Mouse (Mus musculus): Measurements from ENCODE around the gene Trim14. TPM values are rescaled to one million over a fixed set of nuclear protein-coding genes. Genes with fewer than 3 reads are reported as not detected.
"Not testable (repeated sequence)": the region's sequence is repeated elsewhere in the genome, so short reads cannot be mapped to it uniquely, and the experiment has no call there.

Gene Trim14
- total and polyA plus RNA-seq, 2 experiments from 2014 or later: 1.2 to 1.5 TPM

DNA sequence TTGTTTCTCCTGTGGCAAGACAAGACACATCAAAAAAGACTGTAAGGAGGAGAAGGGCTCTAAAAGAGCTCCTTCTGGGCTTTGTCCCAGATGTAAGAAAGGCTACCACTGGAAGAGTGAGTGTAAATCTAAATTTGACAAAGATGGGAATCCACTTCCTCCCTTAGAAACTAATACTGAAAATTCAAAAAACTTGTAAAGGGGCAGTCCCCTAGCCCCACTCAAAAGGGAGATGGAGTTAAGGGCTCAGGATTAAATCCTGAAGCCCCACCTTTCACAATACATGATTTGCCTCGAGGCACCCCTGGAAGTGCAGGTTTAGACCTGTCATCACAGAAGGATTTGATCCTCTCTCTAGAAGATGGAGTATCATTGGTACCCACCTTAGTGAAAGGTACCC is 42.3 kb upstream of the Trim14 start:
- no peak overlapping the region for H3K27ac ChIP-seq
- H3K4me2 ChIP-seq (ENCODE audit: low read depth, low read length): no peak overlapping the region
- H3K9me3 ChIP-seq (ENCODE audit: low read length): no peaks in the 10 kb centered on the region
- WGBS: 80% methylated on average over 1 of the region's 1 CpGs
- H3K4me1 ChIP-seq (ENCODE audit: insufficient read depth, low read length): no peaks in the 10 kb centered on the region
- DNase-seq (ENCODE audit: low spot score): no peak
- H3K27me3 ChIP-seq (ENCODE audit: insufficient read depth, low read length): no peaks in the 10 kb centered on the region
- no peak overlapping the region for H3K4me3 ChIP-seq (ENCODE audit: low read length)
- ATAC-seq: no peak
- H3K36me3 ChIP-seq (ENCODE audit: insufficient read depth, low read length): no peaks in the 10 kb centered on the region
- H3K9ac ChIP-seq (replicated peaks; ENCODE audit: low read length): no peak overlapping the region
- no peak for TF ChIP-seq CTCF (IDR thresholded peaks at IDR 0.05; ENCODE audit: low read depth)

DNA sequence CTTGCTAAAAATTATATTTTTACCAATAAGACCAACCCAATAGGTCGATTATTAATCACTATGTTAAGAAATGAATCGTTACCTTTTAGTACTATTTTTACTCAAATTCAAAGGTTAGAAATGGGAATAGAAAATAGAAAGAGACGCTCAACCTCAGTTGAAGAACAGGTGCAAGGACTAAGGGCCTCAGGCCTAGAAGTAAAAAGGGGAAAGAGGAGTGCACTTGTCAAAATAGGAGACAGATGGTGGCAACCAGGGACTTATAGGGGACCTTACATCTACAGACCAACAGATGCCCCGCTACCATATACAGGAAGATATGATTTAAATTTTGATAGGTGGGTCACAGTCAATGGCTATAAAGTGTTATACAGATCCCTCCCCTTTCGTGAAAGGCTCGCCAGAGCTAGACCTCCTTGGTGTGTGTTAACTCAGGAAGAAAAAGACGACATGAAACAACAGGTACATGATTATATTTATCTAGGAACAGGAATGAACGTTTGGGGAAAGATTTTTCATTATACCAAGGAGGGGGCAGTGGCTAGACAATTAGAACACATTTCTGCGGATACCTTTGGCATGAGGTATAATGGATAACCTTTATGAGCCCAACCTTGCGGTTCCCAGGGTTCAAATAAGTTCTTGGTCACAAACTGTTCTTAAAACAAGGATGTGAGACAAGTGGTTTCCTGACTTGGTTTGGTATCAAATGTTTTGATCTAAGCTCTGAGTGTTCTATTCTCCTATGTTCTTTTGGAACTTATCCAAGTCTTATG is 39.8 kb upstream of the Trim14 start:
- H3K4me3 ChIP-seq (ENCODE audit: low read length); H3K4me2 ChIP-seq (ENCODE audit: low read depth, low read length); DNase-seq (ENCODE audit: low spot score); ATAC-seq; H3K4me1 ChIP-seq (ENCODE audit: insufficient read depth, low read length); H3K9ac ChIP-seq (replicated peaks; ENCODE audit: low read length); H3K27me3 ChIP-seq (ENCODE audit: insufficient read depth, low read length); H3K9me3 ChIP-seq (ENCODE audit: low read length); H3K36me3 ChIP-seq (ENCODE audit: insufficient read depth, low read length); H3K27ac ChIP-seq: not testable (repeated sequence)
- WGBS: 88% methylated on average over 6 of the region's 10 CpGs

DNA sequence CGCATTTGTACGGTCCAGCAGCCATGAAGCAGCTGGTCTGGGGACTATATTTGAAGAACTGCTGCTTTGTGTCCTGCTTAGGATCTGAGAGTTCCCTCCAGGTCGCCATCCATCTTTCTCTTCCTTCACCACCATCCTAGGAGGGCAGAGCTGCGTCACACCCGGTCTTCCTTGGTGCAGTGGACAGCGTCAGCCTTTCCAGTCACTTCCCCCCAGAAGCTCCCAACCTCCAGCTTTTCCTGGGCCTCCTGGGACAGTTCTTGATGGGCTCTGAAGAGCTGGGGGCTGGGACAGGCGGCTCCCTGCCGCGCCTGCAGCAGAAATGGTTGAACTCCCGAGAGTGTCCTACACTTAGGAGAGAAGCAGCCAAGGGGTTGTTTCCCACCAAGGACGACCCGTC is 38.9 kb upstream of the Trim14 start:
- no peak overlapping the region for H3K9ac ChIP-seq (replicated peaks; ENCODE audit: low read length)
- no peaks in the 10 kb centered on the region for H3K27me3 ChIP-seq (ENCODE audit: insufficient read depth, low read length)
- no peak for DNase-seq (ENCODE audit: low spot score)
- ATAC-seq: peak; percentile 15; the same call in 1 of the 2 replicates
- H3K9me3 ChIP-seq (ENCODE audit: low read length): no peaks in the 10 kb centered on the region
- WGBS: 68% methylated on average over 10 of the region's 12 CpGs
- TF ChIP-seq CTCF (IDR thresholded peaks at IDR 0.05; ENCODE audit: low read depth): no peak
- H3K4me2 ChIP-seq (ENCODE audit: low read depth, low read length): no peak overlapping the region
- H3K4me3 ChIP-seq (ENCODE audit: low read length): no peak overlapping the region
- 0 out of 2 replicates have a peak, but pooled peaks cover 3% of the 10 kb centered on the region for H3K4me1 ChIP-seq (ENCODE audit: insufficient read depth, low read length)
- H3K36me3 ChIP-seq (ENCODE audit: insufficient read depth, low read length): no peaks in the 10 kb centered on the region
- H3K27ac ChIP-seq: peak overlapping the region; percentile 17; the same call in 1 of the 2 replicates

DNA sequence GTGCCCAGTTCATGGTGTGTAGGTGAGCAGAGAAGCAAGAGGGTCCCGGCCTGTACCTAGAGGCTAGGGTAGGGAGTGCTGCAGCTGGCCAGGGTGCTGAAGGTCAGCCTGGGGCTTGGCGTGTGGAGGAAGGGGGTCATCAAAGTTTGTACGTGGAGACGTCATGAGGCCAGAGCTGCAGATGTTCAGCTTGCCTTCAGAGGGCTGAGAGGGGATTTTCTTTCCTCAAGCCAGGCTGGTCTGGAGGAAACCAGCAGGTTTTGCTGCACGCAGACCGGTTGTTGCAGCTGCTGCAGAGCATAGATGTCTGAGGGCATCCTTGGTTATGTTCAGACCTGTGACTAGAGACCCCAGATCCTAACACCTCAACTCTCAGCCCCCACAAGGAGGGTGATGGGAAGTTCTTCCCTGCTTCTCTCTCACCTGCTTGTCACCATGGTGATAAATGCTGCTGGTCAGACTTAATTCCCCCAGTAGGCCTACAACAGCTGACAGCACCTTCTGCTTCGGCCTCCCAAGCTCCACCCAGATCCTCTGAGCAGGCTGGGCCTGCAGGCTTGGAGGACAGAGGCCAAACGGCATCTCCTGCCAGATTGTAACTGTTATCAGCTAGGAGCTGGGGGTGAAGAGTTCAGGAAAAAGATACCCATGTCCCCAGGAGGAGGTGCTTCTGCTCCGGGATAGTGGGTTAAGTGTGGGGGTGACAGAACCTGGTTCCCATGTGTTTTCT is 38.2 kb upstream of the Trim14 start:
- H3K27ac ChIP-seq: no peak overlapping the region
- ATAC-seq (peak; percentile 39; the same call in 1 of the 2 replicates), DNase-seq (ENCODE audit: low spot score) (no peak)
- no peak for TF ChIP-seq CTCF (IDR thresholded peaks at IDR 0.05; ENCODE audit: low read depth)
- H3K4me3 ChIP-seq (ENCODE audit: low read length): no peak overlapping the region
- no peak overlapping the region for H3K9ac ChIP-seq (replicated peaks; ENCODE audit: low read length)
- 63% methylated on average over 9 of the region's 9 CpGs for WGBS
- H3K27me3 ChIP-seq (ENCODE audit: insufficient read depth, low read length): no peaks in the 10 kb centered on the region
- H3K4me1 ChIP-seq (ENCODE audit: insufficient read depth, low read length): 0 out of 2 replicates have a peak, but pooled peaks cover 5% of the 10 kb centered on the region
- H3K36me3 ChIP-seq (ENCODE audit: insufficient read depth, low read length): no peaks in the 10 kb centered on the region
- H3K9me3 ChIP-seq (ENCODE audit: low read length): no peaks in the 10 kb centered on the region
- no peak overlapping the region for H3K4me2 ChIP-seq (ENCODE audit: low read depth, low read length)

DNA sequence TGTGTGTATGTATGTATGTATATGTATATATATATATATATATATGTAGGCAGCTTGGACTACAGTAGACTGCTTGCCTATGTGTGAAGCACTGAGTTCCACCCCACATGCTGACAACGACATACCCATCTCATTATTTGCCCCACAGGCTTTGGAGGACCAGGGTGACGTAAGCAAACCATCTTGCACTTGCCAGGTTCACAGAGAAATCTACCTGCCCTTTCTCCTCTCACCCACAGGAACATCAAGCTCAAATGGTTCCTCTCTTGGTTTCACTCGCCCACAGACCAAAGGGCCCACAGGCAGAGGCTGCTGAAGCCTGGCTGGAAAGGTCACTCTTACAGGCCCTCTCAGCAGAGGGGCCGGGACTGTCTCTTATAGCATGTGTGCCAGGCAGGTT is 36.7 kb upstream of the Trim14 start:
- H3K9me3 ChIP-seq (ENCODE audit: low read length): no peaks in the 10 kb centered on the region
- DNase-seq (ENCODE audit: low spot score) (no peak), ATAC-seq (no peak)
- no peak overlapping the region for H3K9ac ChIP-seq (replicated peaks; ENCODE audit: low read length)
- WGBS: 84% methylated on average over 4 of the region's 4 CpGs
- no peaks in the 10 kb centered on the region for H3K27me3 ChIP-seq (ENCODE audit: insufficient read depth, low read length)
- H3K4me3 ChIP-seq (ENCODE audit: low read length): no peak overlapping the region
- H3K36me3 ChIP-seq (ENCODE audit: insufficient read depth, low read length): no peaks in the 10 kb centered on the region
- TF ChIP-seq CTCF (IDR thresholded peaks at IDR 0.05; ENCODE audit: low read depth): no peak
- H3K4me2 ChIP-seq (ENCODE audit: low read depth, low read length): no peak overlapping the region
- 0 out of 2 replicates have a peak, but pooled peaks cover 5% of the 10 kb centered on the region for H3K4me1 ChIP-seq (ENCODE audit: insufficient read depth, low read length)
- no peak overlapping the region for H3K27ac ChIP-seq

DNA sequence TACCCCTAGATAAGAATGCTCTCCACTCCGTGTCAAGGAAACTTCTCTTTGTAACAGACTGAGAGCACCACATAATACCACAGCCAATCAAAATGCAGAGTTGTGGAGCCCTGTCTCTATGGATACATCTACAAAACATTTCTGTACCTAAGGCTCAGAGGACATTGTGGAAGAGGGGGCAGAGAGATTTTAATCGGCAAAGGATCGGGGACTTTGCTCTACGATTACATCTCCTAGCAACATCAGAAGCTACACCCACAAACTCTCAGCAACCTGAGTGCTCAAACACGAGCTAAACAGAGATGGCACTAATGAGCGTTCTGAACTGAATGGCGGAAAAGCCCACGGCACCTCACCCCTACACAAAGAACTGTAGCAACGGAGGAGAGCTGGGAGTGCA is 35.8 kb upstream of the Trim14 start:
- 83% methylated on average over 9 of the region's 9 CpGs for WGBS

More for the DNA sequence above, 35.8 kb upstream of the Trim14 start:
- Histone ChIP-seq H3K9me3 (ENCODE audit: low read length) (no peaks in the 10 kb centered on the region), H3K4me2 (ENCODE audit: low read depth, low read length) (no peak overlapping the region), H3K27me3 (ENCODE audit: insufficient read depth, low read length) (no peaks in the 10 kb centered on the region), H3K9ac (replicated peaks; ENCODE audit: low read length) (no peak overlapping the region), H3K4me1 (ENCODE audit: insufficient read depth, low read length) (0 out of 2 replicates have a peak, but pooled peaks cover 5% of the 10 kb centered on the region), H3K27ac (no peak overlapping the region), H3K36me3 (ENCODE audit: insufficient read depth, low read length) (no peaks in the 10 kb centered on the region), H3K4me3 (ENCODE audit: low read length) (no peak overlapping the region)
- DNase-seq (ENCODE audit: low spot score): no peak
- no peak for ATAC-seq
- no peak for TF ChIP-seq CTCF (IDR thresholded peaks at IDR 0.05; ENCODE audit: low read depth)

Data from hindbrain, postnatal 0 days (tissue).